Mouse (Mus musculus) embryonic facial prominence, embryonic 10.5 days (tissue): ENCODE results near the gene Ear6. TPM values are rescaled to one million over a fixed set of nuclear protein-coding genes. Genes with fewer than 3 reads are reported as not detected.

Experiments
- DNase-seq: peaks from one replicate; pipeline ENCODE4 v3.0.0-alpha.2; 2017; ENCODE audit warnings: low spot score
- H3K27ac ChIP-seq: fragments of 300-500 bp; sonication (generic); replicated peaks from 2 replicates; pipeline ENCODE4 v1.5.1; 2016; ENCODE audit warnings: mild to moderate bottlenecking
- H3K27me3 ChIP-seq: fragments of 300-500 bp; sonication (generic); replicated peaks from 2 replicates; pipeline ENCODE4 v1.6.1; 2016; ENCODE audit warnings: low read depth, mild to moderate bottlenecking; ENCODE audit not compliant: poor library complexity, severe bottlenecking
- H3K36me3 ChIP-seq: fragments of 300-500 bp; sonication (generic); replicated peaks from 2 replicates; pipeline ENCODE4 v1.6.1; 2016; ENCODE audit warnings: mild to moderate bottlenecking, moderate library complexity
- H3K4me1 ChIP-seq: fragments of 300-500 bp; sonication (generic); 2 replicates; pipeline ENCODE4 v1.6.1; 2016
- H3K4me3 ChIP-seq: fragments of 300-500 bp; sonication (generic); 2 replicates; pipeline ENCODE4 v1.5.1; 2016; ENCODE audit warnings: mild to moderate bottlenecking, moderate library complexity
- H3K9me3 ChIP-seq: fragments of 300-500 bp; sonication (generic); 2 replicates; pipeline ENCODE4 v1.6.1; 2016; ENCODE audit warnings: mild to moderate bottlenecking
- WGBS: fragments of 180-500 bp; shearing (Covaris S2); methylation state at CpG from one replicate; pipeline ENCODE4 v1.1.7; 2016; 5-methylcytosine and 5-hydroxymethylcytosine counted together
- polyA plus RNA-seq: library from polyadenylated mRNA; unstranded; fragments of >200 nt; fragmentation: Nextera tagmentation; extraction: Ambion mirVana; gene quantifications from 2 replicates; pipeline ENCODE4 v1.2.1, GENCODE M21; 2016

Gene Ear6
- polyA plus RNA-seq, 1 experiment from 2014 or later = not detected

- Histone ChIP-seq H3K27ac (no peak overlapping the region), H3K9me3 (no peaks in the 10 kb centered on the region), H3K36me3 (no peaks in the 10 kb centered on the region), H3K4me1 (no peaks in the 10 kb centered on the region), H3K4me3 (no peak overlapping the region), H3K27me3 (no peaks in the 10 kb centered on the region)
- DNase-seq = no peak
- WGBS = 83% methylated on average over 3 of the region's 3 CpGs
These were observed 24.0 kb downstream of the Ear6 start for GRCm38 (mm10) chr14:51877517-51877916.

GRCm38 (mm10) chr14:51883527-51884030 lies 30.1 kb downstream of the Ear6 start:
- H3K27ac ChIP-seq = peak overlapping the region; percentile 90

GRCm38 (mm10) chr14:51884031-51884544 lies 30.6 kb downstream of the Ear6 start:
- Histone ChIP-seq H3K27ac (peak overlapping the region; percentile 90), H3K4me3 (peak overlapping the region; percentile 85), H3K4me1 (peaks cover 17% of the 10 kb centered on the region), H3K36me3 (peaks cover 33% of the 10 kb centered on the region), H3K9me3 (no peaks in the 10 kb centered on the region), H3K27me3 (no peaks in the 10 kb centered on the region)
- 1% methylated on average over 14 of the region's 14 CpGs for WGBS
- DNase-seq = no peak

More at GRCm38 (mm10) chr14:51883527-51884030, 30.1 kb downstream of the Ear6 start:
- 2% methylated on average over 4 of the region's 4 CpGs for WGBS
- Histone ChIP-seq H3K36me3 (peaks cover 28% of the 10 kb centered on the region), H3K4me1 (peaks cover 17% of the 10 kb centered on the region), H3K9me3 (no peaks in the 10 kb centered on the region), H3K4me3 (peak overlapping the region; percentile 85), H3K27me3 (no peaks in the 10 kb centered on the region)
- DNase-seq = peak; percentile 71

GRCm38 (mm10) chr14:51884598-51885331 lies 31.3 kb downstream of the Ear6 start, which contains the start of gene Mettl17:
Gene Mettl17 (plus strand): TSS chr14:51884842.
- Histone ChIP-seq H3K4me1 (peaks cover 17% of the 10 kb centered on the region), H3K27ac (peak within 1 kb of the TSS; percentile 90), H3K27me3 (no peaks in the 10 kb centered on the region), H3K9me3 (no peaks in the 10 kb centered on the region), H3K4me3 (peak within 1 kb of the TSS; percentile 85), H3K36me3 (peaks cover 40% of the 10 kb centered on the region)
- WGBS = under 1% methylated on average over 43 of the region's 43 CpGs
- peak; percentile 98 for DNase-seq

GRCm38 (mm10) chr14:51886051-51886450 lies 32.6 kb downstream of the Ear6 start:
- peak overlapping the region; percentile 85 for H3K4me3 ChIP-seq
- peaks cover 53% of the 10 kb centered on the region for H3K36me3 ChIP-seq

GRCm38 (mm10) chr14:51889833-51890232 lies 36.3 kb downstream of the Ear6 start:
- no peak for DNase-seq
- Histone ChIP-seq H3K4me1 (peaks cover 26% of the 10 kb centered on the region), H3K27me3 (no peaks in the 10 kb centered on the region), H3K27ac (no peak overlapping the region), H3K9me3 (no peaks in the 10 kb centered on the region), H3K4me3 (no peak overlapping the region), H3K36me3 (peaks cover 69% of the 10 kb centered on the region)
- WGBS = 91% methylated on average over 6 of the region's 6 CpGs

More at GRCm38 (mm10) chr14:51886051-51886450, 32.6 kb downstream of the Ear6 start:
- WGBS = 58% methylated on average over 6 of the region's 6 CpGs
- Histone ChIP-seq H3K27me3 (no peaks in the 10 kb centered on the region), H3K27ac (no peak overlapping the region), H3K9me3 (no peaks in the 10 kb centered on the region), H3K4me1 (peaks cover 17% of the 10 kb centered on the region)
- DNase-seq = no peak

GRCm38 (mm10) chr14:51892191-51892939 lies 38.9 kb downstream of the Ear6 start, which contains the start of gene Slc39a2:
Gene Slc39a2 (plus strand): TSS chr14:51892889.
- Histone ChIP-seq H3K36me3 (peaks cover 53% of the 10 kb centered on the region), H3K4me3 (no peak within 1 kb of the TSS), H3K4me1 (peaks cover 9% of the 10 kb centered on the region; the same call in 1 of the 2 replicates), H3K9me3 (no peaks in the 10 kb centered on the region), H3K27me3 (no peaks in the 10 kb centered on the region), H3K27ac (no peak within 1 kb of the TSS)
- DNase-seq = no peak
- 91% methylated on average over 9 of the region's 9 CpGs for WGBS

- DNase-seq = no peak
- H3K4me1 ChIP-seq = peaks cover 9% of the 10 kb centered on the region; the same call in 1 of the 2 replicates
- no peak overlapping the region for H3K4me3 ChIP-seq
- WGBS = 26% methylated on average over 10 of the region's 10 CpGs
- H3K27ac ChIP-seq = no peak overlapping the region
- peaks cover 44% of the 10 kb centered on the region for H3K36me3 ChIP-seq
- no peaks in the 10 kb centered on the region for H3K27me3 ChIP-seq
- no peaks in the 10 kb centered on the region for H3K9me3 ChIP-seq
These were observed 39.7 kb downstream of the Ear6 start for GRCm38 (mm10) chr14:51893094-51893794.

- Histone ChIP-seq H3K4me1 (peaks cover 9% of the 10 kb centered on the region; the same call in 1 of the 2 replicates), H3K27ac (no peak overlapping the region), H3K9me3 (no peaks in the 10 kb centered on the region), H3K27me3 (no peaks in the 10 kb centered on the region), H3K36me3 (peaks cover 38% of the 10 kb centered on the region), H3K4me3 (no peak overlapping the region)
- DNase-seq = no peak
- WGBS = 55% methylated on average over 3 of the region's 3 CpGs
These were observed 40.3 kb downstream of the Ear6 start for GRCm38 (mm10) chr14:51893809-51894208.

GRCm38 (mm10) chr14:51895071-51895470 lies 41.6 kb downstream of the Ear6 start:
- Histone ChIP-seq H3K9me3 (no peaks in the 10 kb centered on the region), H3K27ac (no peak overlapping the region), H3K27me3 (no peaks in the 10 kb centered on the region), H3K36me3 (peaks cover 26% of the 10 kb centered on the region), H3K4me1 (peaks cover 9% of the 10 kb centered on the region; the same call in 1 of the 2 replicates), H3K4me3 (no peak overlapping the region)
- DNase-seq = no peak
- WGBS = 77% methylated on average over 14 of the region's 14 CpGs

- no peak for DNase-seq
- Histone ChIP-seq H3K36me3 (peaks cover 16% of the 10 kb centered on the region), H3K27ac (no peak overlapping the region), H3K4me3 (no peak overlapping the region), H3K4me1 (peaks cover 9% of the 10 kb centered on the region; the same call in 1 of the 2 replicates), H3K27me3 (no peaks in the 10 kb centered on the region), H3K9me3 (no peaks in the 10 kb centered on the region)
- WGBS = 75% methylated on average over 6 of the region's 6 CpGs
These were observed 42.5 kb downstream of the Ear6 start for GRCm38 (mm10) chr14:51896019-51896418.
